Mouse (Mus musculus): ENCODE measurements at regions not wholly inside any gene's neighbourhood (a gene's known extent, or its start where the extent isn't known, plus 50 kb on each side); places are given as distances from the start of the nearest gene placed in this dataset.

GRCm38 (mm10) chr1:98173907-98174810 is 78.7 kb upstream of the Pam start:
- no peaks in the 10 kb centered on the region for H3K27me3 ChIP-seq (ENCODE audit: control insufficient read depth in 1 of 2, insufficient read depth in 2 of 2, low read length in 2 of 2)
- no peak for TF ChIP-seq BHLHE40 (IDR thresholded peaks at IDR 0.05; ENCODE audit: borderline replicate concordance, low read depth, low read length)
- no peak for TF ChIP-seq GATA1 (IDR thresholded peaks at IDR 0.05; ENCODE audit: low read depth, low read length)
- no peak for TF ChIP-seq ZC3H11A (IDR thresholded peaks at IDR 0.05; ENCODE audit: low read depth, low read length)
- no peak for TF ChIP-seq POLR2AphosphoS5 (IDR thresholded peaks at IDR 0.05; ENCODE audit: borderline replicate concordance, low read depth, low read length)
- TF ChIP-seq RAD21 (IDR thresholded peaks at IDR 0.05; ENCODE audit: low read depth, low read length), result no peak
- no peak for TF ChIP-seq MXI1 (IDR thresholded peaks at IDR 0.05; ENCODE audit: low read depth, low read length)
- no peak for TF ChIP-seq MEF2A (IDR thresholded peaks at IDR 0.05; ENCODE audit: extremely low read depth, insufficient replicate concordance, low read depth, low read length, poor library complexity, severe bottlenecking)
- TF ChIP-seq TAL1 (IDR thresholded peaks at IDR 0.05; ENCODE audit: low read length), result no peak
- no peak for TF ChIP-seq SMC3 (IDR thresholded peaks at IDR 0.05; ENCODE audit: low read depth, low read length)
- no peak for TF ChIP-seq JUND (IDR thresholded peaks at IDR 0.05; ENCODE audit: low read depth, low read length)
- no peak for TF ChIP-seq ETS1 (IDR thresholded peaks at IDR 0.05; ENCODE audit: low read depth, low read length)
- no peak for TF ChIP-seq CHD2 (IDR thresholded peaks at IDR 0.05; ENCODE audit: low read length)
- TF ChIP-seq NELFE (IDR thresholded peaks at IDR 0.05; ENCODE audit: low read depth, low read length), result no peak
- TF ChIP-seq UBTF (IDR thresholded peaks at IDR 0.05; ENCODE audit: borderline replicate concordance, insufficient read depth, low read depth, low read length), result no peak
- TF ChIP-seq RCOR1 (IDR thresholded peaks at IDR 0.05; ENCODE audit: low read depth, low read length), result no peak
- no peak for TF ChIP-seq NRF1 (IDR thresholded peaks at IDR 0.05; ENCODE audit: insufficient read depth, low read depth, low read length, poor library complexity, severe bottlenecking)
- H3K9ac ChIP-seq (ENCODE audit: control insufficient read depth, low read depth, low read length, poor library complexity, severe bottlenecking), result no peak overlapping the region
- no peak for DNase-seq (ENCODE audit: low read depth, low spot score)
- no peaks in the 10 kb centered on the region for H3K9me3 ChIP-seq (replicated peaks; ENCODE audit: insufficient read depth, low read length)
- H3K79me2 ChIP-seq (ENCODE audit: control insufficient read depth, insufficient read depth, low read length, poor library complexity), result no peaks in the 10 kb centered on the region
- H3K27ac ChIP-seq (ENCODE audit: control insufficient read depth, low read depth, low read length), result no peak overlapping the region
- no peaks in the 10 kb centered on the region for H3K36me3 ChIP-seq (ENCODE audit: control insufficient read depth in 1 of 2, insufficient read depth in 2 of 2, low read length in 2 of 2)
- no peaks in the 10 kb centered on the region for H3K4me1 ChIP-seq (ENCODE audit: control insufficient read depth in 1 of 2, insufficient read depth in 2 of 2, low read length in 2 of 2)
- H3K4me3 ChIP-seq (ENCODE audit: control insufficient read depth in 1 of 2, insufficient read depth in 1 of 2, low read depth in 2 of 2, low read length in 2 of 2), result no peak overlapping the region

DNA sequence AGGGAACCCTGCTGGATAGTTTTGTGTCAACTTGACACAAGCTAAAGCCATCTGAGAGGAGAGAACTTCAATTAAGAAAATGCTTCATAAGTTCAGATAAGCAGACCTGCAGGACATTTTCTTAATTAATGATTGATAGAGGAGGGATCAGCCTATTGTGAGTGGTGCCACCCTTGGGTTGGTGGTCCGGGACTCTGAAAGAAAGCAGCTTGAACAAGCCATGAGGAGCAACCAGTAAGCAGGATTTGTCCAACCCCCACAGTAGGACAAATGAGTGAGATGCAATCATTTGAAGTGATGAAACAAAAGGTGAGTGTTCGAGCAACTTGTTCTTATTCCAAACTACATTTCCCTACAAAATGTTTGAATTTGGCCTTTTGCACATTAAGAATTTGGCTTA is 78.0 kb upstream of the Pam start:
- DNase-seq (ENCODE audit: low read depth, low spot score), result no peak
- TF ChIP-seq HCFC1 (IDR thresholded peaks at IDR 0.05; ENCODE audit: low read depth, low read length), result no peak
- TF ChIP-seq CHD2 (IDR thresholded peaks at IDR 0.05; ENCODE audit: low read length), result no peak
- TF ChIP-seq BHLHE40 (IDR thresholded peaks at IDR 0.05; ENCODE audit: borderline replicate concordance, low read depth, low read length), result no peak
- no peak for TF ChIP-seq TCF12 (IDR thresholded peaks at IDR 0.05; ENCODE audit: low read depth, low read length)
- no peak for TF ChIP-seq MAZ (IDR thresholded peaks at IDR 0.05; ENCODE audit: low read depth, low read length)
- no peak for TF ChIP-seq POLR2AphosphoS5 (IDR thresholded peaks at IDR 0.05; ENCODE audit: borderline replicate concordance, low read depth, low read length)
- H3K27me3 ChIP-seq (ENCODE audit: control insufficient read depth in 1 of 2, insufficient read depth in 2 of 2, low read length in 2 of 2), result no peaks in the 10 kb centered on the region
- H3K36me3 ChIP-seq (ENCODE audit: control insufficient read depth in 1 of 2, insufficient read depth in 2 of 2, low read length in 2 of 2), result no peaks in the 10 kb centered on the region
- no peaks in the 10 kb centered on the region for H3K79me2 ChIP-seq (ENCODE audit: control insufficient read depth, insufficient read depth, low read length, poor library complexity)
- no peaks in the 10 kb centered on the region for H3K9me3 ChIP-seq (replicated peaks; ENCODE audit: insufficient read depth, low read length)
- H3K9ac ChIP-seq (ENCODE audit: control insufficient read depth, low read depth, low read length, poor library complexity, severe bottlenecking), result no peak overlapping the region
- H3K4me1 ChIP-seq (ENCODE audit: control insufficient read depth in 1 of 2, insufficient read depth in 2 of 2, low read length in 2 of 2), result no peaks in the 10 kb centered on the region
- H3K27ac ChIP-seq (ENCODE audit: control insufficient read depth, low read depth, low read length), result no peak overlapping the region
- H3K4me3 ChIP-seq (ENCODE audit: control insufficient read depth in 1 of 2, insufficient read depth in 1 of 2, low read depth in 2 of 2, low read length in 2 of 2), result no peak overlapping the region
